ENCODE assay signal across 10 mouse cellular contexts in the genomic region with DNA sequence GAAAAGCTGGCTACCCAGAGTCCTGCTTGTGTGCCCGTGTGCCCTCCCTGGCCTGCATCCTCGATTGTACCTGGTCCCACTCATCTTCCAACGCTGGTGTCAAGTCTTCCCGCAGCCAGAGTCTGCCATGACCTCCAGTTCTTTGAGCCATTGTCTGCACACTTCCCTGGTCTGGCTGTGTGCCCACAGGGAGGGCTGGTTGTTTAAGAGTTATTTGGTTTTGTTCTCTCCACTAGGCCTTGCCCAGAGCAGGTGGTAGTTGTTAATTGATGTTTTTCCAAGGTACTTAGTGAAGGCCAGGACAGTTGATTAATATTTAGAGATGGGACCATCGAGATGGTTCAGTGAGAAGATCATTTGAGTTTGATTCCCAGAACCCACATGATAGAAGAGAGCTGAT. TPM values are rescaled to one million over a fixed set of nuclear protein-coding genes. Genes with fewer than 3 reads are reported as not detected.
DNase-seq lines count a peak whose midpoint lies in the region; ATAC-seq and TF ChIP-seq lines count a peak whose summit lies in the region.
"Had no signal": no experiment of that assay in that cellular context is flagged by ENCODE, and none has a peak within 500 bp of the region (broad histone marks: within the 10 kb centered on the region; RNA-seq: fewer than 3 reads in every experiment).

No protein-coding gene starts in this region.

- no peaks in the 10 kb centered on the region for H3K27me3 ChIP-seq in kidney, adult 2 months (replicated peaks; ENCODE audit: control insufficient read depth, insufficient read depth, low read length)
- H3K27me3 ChIP-seq in embryonic facial prominence, embryonic 10.5 days (replicated peaks; ENCODE audit: low read depth, poor library complexity, severe bottlenecking), result no peaks in the 10 kb centered on the region
- no peaks in the 10 kb centered on the region for H3K27me3 ChIP-seq in midbrain, embryonic 11.5 days (ENCODE audit: control insufficient read depth, insufficient read depth, low read length)

- no peaks in the 10 kb centered on the region for H3K9me3 ChIP-seq in embryonic facial prominence, embryonic 10.5 days
- H3K9me3 ChIP-seq in midbrain, embryonic 11.5 days (ENCODE audit: control insufficient read depth, low read length), result no peaks in the 10 kb centered on the region

- no peak overlapping the region for H3K4me3 ChIP-seq in kidney, adult 2 months (ENCODE audit: insufficient read depth, low read depth, low read length)
- no peak overlapping the region for H3K4me3 ChIP-seq in embryonic facial prominence, embryonic 10.5 days
- H3K4me3 ChIP-seq in midbrain, embryonic 11.5 days (ENCODE audit: low read depth, low read length), result no peak overlapping the region
- H3K4me3 ChIP-seq: erythroblast, embryonic 14.5 days had no signal

- WGBS in kidney, adult 2 months, result 35% methylated on average over 5 of the region's 5 CpGs
- 81% methylated on average over 5 of the region's 5 CpGs for WGBS in embryonic facial prominence, embryonic 10.5 days
- WGBS in midbrain, embryonic 11.5 days, result 86% methylated on average over 5 of the region's 5 CpGs

- H3K4me2 ChIP-seq in midbrain, embryonic 11.5 days, result no peak overlapping the region

- no peak overlapping the region for H3K9ac ChIP-seq in midbrain, embryonic 11.5 days (ENCODE audit: low read length)

- H3K27ac ChIP-seq in kidney, adult 2 months (ENCODE audit: insufficient read depth, low read depth, low read length), result no peak overlapping the region
- H3K27ac ChIP-seq in embryonic facial prominence, embryonic 10.5 days (replicated peaks), result peak overlapping the region; percentile 72
- no peak overlapping the region for H3K27ac ChIP-seq in midbrain, embryonic 11.5 days (ENCODE audit: low read depth, low read length)

- TF ChIP-seq CTCF in kidney, adult 2 months (conservative IDR thresholded peaks at IDR 0.05; ENCODE audit: insufficient read depth, insufficient read length, low read depth, low read length), result no peak

- peak; percentile 54 for DNase-seq in adrenal gland, postnatal 14 days
- DNase-seq in adrenal gland, adult 18-20 months (ENCODE audit: low spot score in 2 of 2), result no peak
- DNase-seq in kidney, adult 2 months, result peak; percentile 78
- DNase-seq in kidney, adult 18-20 months, result no peak
- DNase-seq in embryonic facial prominence, embryonic 10.5 days (ENCODE audit: low spot score), result no peak
- DNase-seq in midbrain, embryonic 11.5 days (ENCODE audit: low spot score, missing footprints), result peak; percentile 75
- DNase-seq in gastrocnemius, adult 8-10 months (ENCODE audit: low spot score in 2 of 2), result no peak
- no peak for DNase-seq in c-Kit-positive CD71-positive TER-119-positive erythroid progenitor cells, embryonic 14.5 days (ENCODE audit: low spot score)
- DNase-seq: cerebellum, adult 11-12 months had no signal

- TF ChIP-seq POLR2A in kidney, adult 2 months (IDR thresholded peaks at IDR 0.05; ENCODE audit: low read depth, low read length), result no peak

- ATAC-seq in midbrain, embryonic 11.5 days (ENCODE audit: low FRiP score), result no peak

- no peaks in the 10 kb centered on the region for H3K36me3 ChIP-seq in kidney, adult 2 months (ENCODE audit: control insufficient read depth, insufficient read depth, low read length)
- peaks cover 17% of the 10 kb centered on the region for H3K36me3 ChIP-seq in embryonic facial prominence, embryonic 10.5 days (replicated peaks)
- H3K36me3 ChIP-seq in midbrain, embryonic 11.5 days (ENCODE audit: control insufficient read depth, insufficient read depth, low read length), result no peaks in the 10 kb centered on the region

- peaks cover 49% of the 10 kb centered on the region for H3K4me1 ChIP-seq in kidney, adult 2 months (ENCODE audit: control insufficient read depth, insufficient read depth, low read length)
- peaks cover 72% of the 10 kb centered on the region for H3K4me1 ChIP-seq in embryonic facial prominence, embryonic 10.5 days
- 0 out of 2 replicates have a peak, but pooled peaks cover 3% of the 10 kb centered on the region for H3K4me1 ChIP-seq in midbrain, embryonic 11.5 days (ENCODE audit: control insufficient read depth, insufficient read depth, low read length)

RNA-seq across cellular contexts. Expression of a gene that starts 54.7 kb away (rescaled TPM):
- total RNA-seq in adrenal gland, postnatal 14 days (2021), result 103 and 118 TPM in 2 replicates
- 100 to 1,000 TPM; 146 to 187 TPM for total RNA-seq in adrenal gland, adult 18-20 months (2021)
- polyA plus RNA-seq in kidney, adult 2 months (2012; rRNA removed), result 145 TPM in 2 replicates
- 62.1 and 64.1 TPM in 2 replicates for polyA plus RNA-seq in embryonic facial prominence, embryonic 10.5 days (2016; fragmentation: Nextera tagmentation; extraction: Ambion mirVana)
- 22.0 and 23.2 TPM in 2 replicates for polyA plus RNA-seq in midbrain, embryonic 11.5 days (2014; fragmentation: Nextera tagmentation; extraction: Ambion mirVana)
- total RNA-seq in gastrocnemius, adult 8-10 months (2022), result 100 to 1,000 TPM in 2 of 4 experiments, 10 to 100 TPM in 2; 98.7 to 124 (median 105) TPM

Comparison
In these comparisons a context has a peak if more than half of its experiments do, and no peak if none do; other contexts are left out.
1. DNase-seq: peak in adrenal gland, postnatal 14 days (single experiment), kidney, adult 2 months (single experiment) and midbrain, embryonic 11.5 days (single experiment); none in adrenal gland, adult 18-20 months (0 of 2), kidney, adult 18-20 months (single experiment), embryonic facial prominence, embryonic 10.5 days (single experiment), gastrocnemius, adult 8-10 months (0 of 2) and c-Kit-positive CD71-positive TER-119-positive erythroid progenitor cells, embryonic 14.5 days (single experiment).